Mouse (Mus musculus) forebrain, embryonic 11.5 days (tissue): ENCODE results near the gene Gja10. TPM values are rescaled to one million over a fixed set of nuclear protein-coding genes. Genes with fewer than 3 reads are reported as not detected.

Experiments used
- ATAC-seq: fragments of 200-750 bp; cut with Nextera tagmentation; replicated peaks from 2 replicates; pipeline ENCODE4 v1.8.0; 2017; ENCODE audit warnings: moderate TSS enrichment; ENCODE audit not compliant: low FRiP score
- DNase-seq: peaks from one replicate; pipeline ENCODE4 v3.0.0-alpha.2; 2017; ENCODE audit warnings: low spot score
- H3K27ac ChIP-seq: fragments of 300-500 bp; sonication (generic); 2 replicates; pipeline ENCODE4 v1.5.1; 2014; ENCODE audit warnings: low read depth, low read length
- H3K27me3 ChIP-seq: fragments of 300-500 bp; sonication (generic); 2 replicates; pipeline ENCODE4 v1.6.1; 2014; ENCODE audit warnings: mild to moderate bottlenecking, low read length, mixed read lengths; ENCODE audit not compliant: control insufficient read depth, insufficient read depth
- H3K36me3 ChIP-seq: fragments of 300-500 bp; sonication (generic); 2 replicates; pipeline ENCODE4 v1.6.1; 2014; ENCODE audit warnings: mild to moderate bottlenecking, low read length, moderate library complexity, mixed read lengths; ENCODE audit not compliant: control insufficient read depth, insufficient read depth
- H3K4me1 ChIP-seq: fragments of 300-500 bp; sonication (generic); replicated peaks from 2 replicates; pipeline ENCODE4 v1.6.1; 2014; ENCODE audit warnings: low read length, mixed read lengths; ENCODE audit not compliant: control insufficient read depth, insufficient read depth
- H3K4me2 ChIP-seq: fragments of 300-500 bp; sonication (generic); 2 replicates; pipeline ENCODE4 v1.6.1; 2014; ENCODE audit warnings: low read depth, mild to moderate bottlenecking, low read length, moderate library complexity, mixed read lengths; ENCODE audit not compliant: severe bottlenecking
- H3K4me3 ChIP-seq: fragments of 300-500 bp; sonication (generic); 2 replicates; pipeline ENCODE4 v1.5.1; 2014; ENCODE audit warnings: low read depth, low read length
- H3K9ac ChIP-seq: fragments of 300-500 bp; sonication (generic); 2 replicates; pipeline ENCODE4 v1.6.1; 2014; ENCODE audit warnings: low read length
- H3K9me3 ChIP-seq: fragments of 300-500 bp; sonication (generic); 2 replicates; pipeline ENCODE4 v1.6.1; 2016; ENCODE audit warnings: low read length, mixed read lengths; ENCODE audit not compliant: control insufficient read depth
- WGBS: fragments of 180-500 bp; shearing (Covaris S2); extraction: QIAGEN DNeasy Blood & Tissue Kit; methylation state at CpG from one replicate; pipeline ENCODE4 v1.1.7; 2014; 5-methylcytosine and 5-hydroxymethylcytosine counted together
- polyA plus RNA-seq: library from polyadenylated mRNA; unstranded; fragments of >200 nt; fragmentation: Nextera tagmentation; extraction: Ambion mirVana; gene quantifications from 2 replicates; pipeline ENCODE4 v1.2.1, GENCODE M21; 2014

The Gja10 gene
- polyA plus RNA-seq: 0.15 TPM in 1 of 2 replicates, not detected in the other

DNA sequence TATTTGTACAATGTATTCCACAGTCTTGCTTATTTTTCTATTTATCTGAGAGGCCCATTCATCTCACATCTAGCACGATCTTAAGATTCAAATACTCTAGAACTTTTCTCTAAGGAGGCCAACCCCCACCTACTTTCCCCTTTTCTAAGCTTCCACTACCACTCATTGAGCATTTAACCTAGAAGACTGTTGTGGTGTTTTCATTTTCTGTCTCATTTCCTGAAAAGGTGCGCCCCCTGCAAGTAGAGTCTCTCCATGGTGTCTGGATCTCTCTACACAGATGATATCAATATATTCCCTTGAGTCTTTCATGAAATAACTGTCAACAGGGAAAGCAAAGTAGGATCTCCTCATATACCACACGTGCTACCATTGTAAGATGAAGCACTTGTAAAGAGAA is at the start of gene Gja10:
Gene Gja10, minus strand, starts transcription at position 101 of the 400 bp plus-strand sequence.
- H3K4me2 ChIP-seq: no peak within 1 kb of the TSS
- H3K27ac ChIP-seq: no peak within 1 kb of the TSS
- no peaks in the 10 kb centered on the region for H3K27me3 ChIP-seq
- WGBS: 71% methylated on average over 3 of the region's 3 CpGs
- H3K36me3 ChIP-seq: no peaks in the 10 kb centered on the region
- DNase-seq (no peak), ATAC-seq (no peak)
- H3K9me3 ChIP-seq: no peaks in the 10 kb centered on the region
- H3K9ac ChIP-seq: no peak within 1 kb of the TSS
- no peaks in the 10 kb centered on the region for H3K4me1 ChIP-seq
- H3K4me3 ChIP-seq: no peak within 1 kb of the TSS

DNA sequence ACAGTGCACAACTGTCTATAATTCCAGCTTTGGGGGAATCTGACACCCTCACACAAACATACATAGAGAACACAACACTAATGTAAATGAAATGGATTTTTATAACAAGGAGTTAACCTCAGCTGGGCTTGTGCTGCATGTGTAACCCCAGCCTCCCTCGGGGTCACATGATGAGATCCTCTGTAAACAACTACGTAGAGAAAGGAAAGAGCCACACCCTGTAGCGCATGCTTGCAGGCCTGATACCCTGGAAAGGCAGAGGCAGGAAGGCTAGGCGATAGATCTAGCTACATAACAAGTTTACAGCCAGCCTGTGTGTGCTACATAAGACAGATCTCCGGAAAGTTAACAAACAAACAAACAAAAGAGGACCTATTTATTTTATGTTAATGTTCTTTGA is 49.1 kb upstream of the Gja10 start:
- 92% methylated on average over 5 of the region's 5 CpGs for WGBS
- DNase-seq (no peak), ATAC-seq (no peak)
- Histone ChIP-seq H3K36me3 (0 out of 2 replicates have a peak, but pooled peaks cover 2% of the 10 kb centered on the region), H3K4me3 (no peak overlapping the region), H3K4me2 (no peak overlapping the region), H3K27me3 (no peaks in the 10 kb centered on the region), H3K9ac (no peak overlapping the region), H3K9me3 (no peaks in the 10 kb centered on the region), H3K4me1 (no peaks in the 10 kb centered on the region), H3K27ac (no peak overlapping the region)

DNA sequence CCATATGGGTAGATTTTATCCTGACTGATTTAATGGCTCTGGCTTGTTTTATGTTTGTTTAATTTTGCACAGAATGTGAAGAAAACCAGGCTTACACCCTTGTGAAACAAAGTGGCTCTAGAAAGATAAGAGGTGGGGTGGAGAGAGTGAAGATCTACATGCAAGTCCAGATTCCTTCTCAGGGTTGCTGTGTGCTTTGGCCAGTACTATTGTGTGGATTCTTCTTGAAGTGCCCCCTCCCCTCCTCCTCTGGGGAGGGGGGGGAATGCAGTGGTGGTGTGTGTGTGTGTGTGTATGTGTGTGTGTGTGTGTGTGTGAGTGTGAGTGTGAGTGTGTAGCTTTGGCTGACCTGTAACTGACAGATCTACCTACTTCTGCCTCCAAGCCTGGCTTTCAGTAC is 19.1 kb upstream of the Gja10 start:
- Histone ChIP-seq H3K27ac (no peak overlapping the region), H3K4me2 (no peak overlapping the region), H3K36me3 (no peaks in the 10 kb centered on the region; the same call in 1 of the 2 replicates), H3K27me3 (no peaks in the 10 kb centered on the region), H3K4me1 (peaks cover 3% of the 10 kb centered on the region; the same call in 1 of the 2 replicates), H3K9me3 (no peaks in the 10 kb centered on the region), H3K9ac (no peak overlapping the region), H3K4me3 (no peak overlapping the region)
- DNase-seq (no peak), ATAC-seq (no peak)

DNA sequence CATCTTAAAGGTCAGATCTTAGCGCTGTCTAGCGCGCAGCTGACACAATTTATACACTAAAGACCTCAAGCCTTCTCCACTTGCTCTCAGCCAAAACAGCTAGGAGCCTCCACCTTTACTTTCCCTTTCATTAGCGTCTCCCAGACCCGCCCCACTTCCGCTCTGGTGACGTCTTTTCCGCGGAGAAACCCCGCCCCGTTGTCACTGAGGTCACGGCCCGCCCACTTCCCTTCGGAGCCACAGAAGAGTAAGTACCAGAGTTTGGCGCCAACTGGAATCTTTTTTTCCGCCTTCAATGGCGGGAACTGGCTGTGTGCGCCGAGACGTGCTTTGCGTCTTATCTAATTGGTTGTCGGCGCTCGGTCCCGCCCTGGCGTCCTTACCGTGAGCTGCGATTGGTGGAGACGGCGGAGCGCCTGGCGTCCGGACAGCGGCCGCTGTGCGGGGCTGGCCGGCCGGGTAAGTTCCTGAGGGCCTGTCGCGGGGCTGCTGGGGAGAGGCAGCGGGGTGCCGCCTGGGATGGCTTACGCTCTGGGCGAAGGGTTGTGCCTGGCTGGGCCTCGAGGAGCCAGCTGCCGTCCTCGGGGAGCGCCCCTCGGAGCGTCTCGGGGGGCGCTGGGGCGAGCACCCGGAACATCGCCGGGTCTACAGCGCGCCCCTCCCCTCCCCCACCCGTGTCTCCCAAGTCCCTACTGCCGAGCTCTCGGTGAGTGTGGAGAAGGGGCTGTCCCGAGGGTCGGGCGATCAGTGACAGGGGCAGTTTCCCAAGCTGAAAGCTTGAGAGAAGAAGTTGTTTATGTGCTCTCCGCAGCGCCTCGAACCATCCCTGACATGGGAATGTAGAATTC is 12.7 kb upstream of the Gja10 start, which contains the start of gene Casp8ap2:
Gene Casp8ap2, plus strand, starts transcription at position 418 of the 848 bp plus-strand sequence.
- Histone ChIP-seq H3K4me2 (peak within 1 kb of the TSS; percentile 76), H3K4me1 (peaks cover 3% of the 10 kb centered on the region; the same call in 1 of the 2 replicates), H3K9ac (peak within 1 kb of the TSS; percentile 89), H3K27me3 (no peaks in the 10 kb centered on the region), H3K9me3 (no peaks in the 10 kb centered on the region), H3K4me3 (peak within 1 kb of the TSS; percentile 89), H3K27ac (peak within 1 kb of the TSS; percentile 77), H3K36me3 (no peaks in the 10 kb centered on the region)
- peak; percentile 98 for DNase-seq
- peak; percentile 99 for ATAC-seq
- under 1% methylated on average over 67 of the region's 67 CpGs for WGBS

DNA sequence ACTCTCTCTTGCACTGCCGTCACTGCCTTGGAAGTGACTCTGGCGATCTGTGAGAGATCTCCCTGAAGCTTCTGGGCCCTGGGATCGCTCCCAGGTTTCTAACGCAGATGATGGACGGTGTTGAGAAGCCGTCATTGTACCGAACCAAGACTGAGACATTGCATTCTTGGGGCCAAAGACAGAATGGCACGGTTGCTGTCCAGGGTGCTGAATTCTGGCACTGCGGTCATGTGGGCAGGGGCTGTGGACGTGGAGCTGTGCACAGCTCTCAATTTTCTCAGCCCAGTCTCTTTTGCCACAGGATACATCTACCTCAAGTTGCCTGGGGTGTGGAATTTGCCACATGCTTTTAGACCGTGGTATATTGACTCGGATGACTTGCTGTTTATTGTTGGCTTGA is 1.4 kb downstream of the Gja10 start:
- no peaks in the 10 kb centered on the region for H3K27me3 ChIP-seq
- H3K4me1 ChIP-seq: no peaks in the 10 kb centered on the region
- no peak overlapping the region for H3K27ac ChIP-seq
- no peaks in the 10 kb centered on the region for H3K9me3 ChIP-seq
- H3K9ac ChIP-seq: no peak overlapping the region
- DNase-seq: peak; percentile 85
- WGBS: 27% methylated on average over 12 of the region's 12 CpGs
- no peak overlapping the region for H3K4me2 ChIP-seq
- no peaks in the 10 kb centered on the region for H3K36me3 ChIP-seq
- no peak overlapping the region for H3K4me3 ChIP-seq
- ATAC-seq: no peak

DNA sequence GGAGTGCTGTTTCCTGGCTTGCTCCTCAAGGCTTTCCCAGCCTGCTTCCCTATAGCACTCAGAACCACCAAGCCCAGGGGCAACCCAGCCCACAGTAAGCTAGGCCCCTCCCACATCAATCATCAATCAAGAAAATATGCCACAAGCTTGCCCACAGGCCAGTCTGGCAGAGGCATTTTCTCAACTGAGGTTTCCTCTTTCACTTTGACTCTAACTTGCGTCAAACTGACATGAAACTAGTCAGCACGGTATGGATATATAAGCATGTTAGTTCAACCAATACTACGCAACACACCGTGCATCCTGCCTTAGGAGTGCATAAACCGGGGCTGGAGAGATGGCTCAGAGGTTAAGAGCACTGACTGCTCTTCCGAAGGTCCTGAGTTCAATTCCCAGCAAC is 14.3 kb downstream of the Gja10 start:
- no peaks in the 10 kb centered on the region for H3K36me3 ChIP-seq
- H3K4me3 ChIP-seq: no peak overlapping the region
- H3K4me1 ChIP-seq: no peaks in the 10 kb centered on the region
- no peak overlapping the region for H3K27ac ChIP-seq
- no peak overlapping the region for H3K9ac ChIP-seq
- no peak for DNase-seq
- no peak for ATAC-seq
- no peak overlapping the region for H3K4me2 ChIP-seq
- WGBS: 90% methylated on average over 6 of the region's 6 CpGs
- H3K9me3 ChIP-seq: no peaks in the 10 kb centered on the region
- no peaks in the 10 kb centered on the region for H3K27me3 ChIP-seq

DNA sequence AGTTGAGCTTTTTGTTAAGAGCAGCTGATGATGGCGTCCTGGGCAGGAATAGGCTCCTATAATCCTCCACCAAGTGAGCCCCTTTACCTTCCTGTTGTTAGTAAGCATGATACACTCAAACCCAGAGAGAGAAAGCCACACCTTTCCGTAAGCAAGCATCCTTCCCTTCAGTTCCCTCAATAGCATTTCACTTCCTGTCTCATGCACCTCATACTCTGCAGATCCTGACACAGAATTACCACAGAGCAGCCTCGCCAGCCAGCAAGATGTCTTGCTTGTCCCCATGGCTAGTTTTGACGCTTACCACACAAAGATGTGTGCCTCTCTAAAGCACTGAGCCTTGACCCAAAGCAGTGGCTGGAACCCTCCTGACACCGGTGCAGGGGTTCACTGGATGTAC is 15.0 kb downstream of the Gja10 start:
- H3K9ac ChIP-seq: no peak overlapping the region
- H3K9me3 ChIP-seq: no peaks in the 10 kb centered on the region
- H3K4me2 ChIP-seq: no peak overlapping the region
- no peaks in the 10 kb centered on the region for H3K27me3 ChIP-seq
- H3K36me3 ChIP-seq: no peaks in the 10 kb centered on the region
- ATAC-seq: no peak
- H3K4me3 ChIP-seq: no peak overlapping the region
- no peak for DNase-seq
- no peaks in the 10 kb centered on the region for H3K4me1 ChIP-seq
- WGBS: 87% methylated on average over 5 of the region's 5 CpGs
- H3K27ac ChIP-seq: no peak overlapping the region

DNA sequence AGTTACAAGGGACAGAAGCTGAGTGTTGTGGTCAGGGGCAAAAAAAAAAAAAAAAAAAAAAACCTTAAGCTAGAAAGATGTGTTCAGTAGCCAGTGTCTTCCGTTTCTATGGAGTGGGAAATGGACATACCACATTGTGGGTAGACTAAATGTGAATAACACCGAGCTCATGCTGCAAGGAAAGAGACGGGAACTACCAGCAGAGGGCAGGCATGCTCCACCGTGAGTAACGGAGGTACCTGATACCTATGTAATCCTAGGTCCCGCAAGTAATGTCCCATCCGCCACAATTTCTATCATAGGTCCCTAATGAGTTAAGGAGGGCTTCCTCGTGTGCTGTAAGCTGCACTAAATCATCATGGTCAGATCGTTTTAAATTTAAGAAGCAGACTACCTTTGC is 16.0 kb downstream of the Gja10 start:
- no peak for ATAC-seq
- Histone ChIP-seq H3K36me3 (no peaks in the 10 kb centered on the region), H3K9ac (no peak overlapping the region), H3K27me3 (no peaks in the 10 kb centered on the region), H3K4me1 (0 out of 2 replicates have a peak, but pooled peaks cover 4% of the 10 kb centered on the region), H3K27ac (no peak overlapping the region), H3K9me3 (no peaks in the 10 kb centered on the region), H3K4me2 (no peak overlapping the region), H3K4me3 (no peak overlapping the region)
- DNase-seq: peak; percentile 75
- WGBS: 12% methylated on average over 9 of the region's 9 CpGs

DNA sequence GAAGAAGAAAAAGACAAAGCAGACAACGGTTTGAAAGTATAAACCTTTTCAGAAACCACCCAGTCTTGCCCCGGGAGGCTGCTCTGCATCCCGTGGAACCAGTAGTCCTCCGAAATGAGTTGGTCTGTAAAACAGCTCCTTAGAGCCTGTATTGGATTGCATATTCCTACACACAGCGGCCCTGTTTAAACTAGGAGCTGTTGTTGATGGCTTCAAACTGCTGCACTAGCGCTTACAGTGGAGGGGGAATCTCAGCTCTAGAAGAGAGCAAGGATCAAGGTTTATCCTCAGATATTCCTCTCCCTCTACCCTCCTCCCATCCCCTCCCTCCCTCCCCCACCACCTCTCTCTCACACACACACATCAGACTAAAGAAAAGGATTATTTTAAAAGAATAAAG is 18.4 kb downstream of the Gja10 start:
- H3K9me3 ChIP-seq: no peaks in the 10 kb centered on the region
- DNase-seq (no peak), ATAC-seq (no peak)
- no peak overlapping the region for H3K9ac ChIP-seq
- H3K27me3 ChIP-seq: no peaks in the 10 kb centered on the region
- no peaks in the 10 kb centered on the region for H3K36me3 ChIP-seq
- no peak overlapping the region for H3K27ac ChIP-seq
- 0 out of 2 replicates have a peak, but pooled peaks cover 4% of the 10 kb centered on the region for H3K4me1 ChIP-seq
- H3K4me3 ChIP-seq: no peak overlapping the region
- 71% methylated on average over 6 of the region's 6 CpGs for WGBS
- no peak overlapping the region for H3K4me2 ChIP-seq
